Mouse (Mus musculus) cerebellum, postnatal 4 days (tissue): ENCODE results near the gene Gm20388.

ENCODE experiments used
- DNase-seq, 2 experiments: peaks; one replicate each; pipeline ENCODE4 v3.0.0; 2022; ENCODE audit warnings: low spot score in 2 of 2, mixed read lengths in 1 of 2

The Gm20388 gene

DNA sequence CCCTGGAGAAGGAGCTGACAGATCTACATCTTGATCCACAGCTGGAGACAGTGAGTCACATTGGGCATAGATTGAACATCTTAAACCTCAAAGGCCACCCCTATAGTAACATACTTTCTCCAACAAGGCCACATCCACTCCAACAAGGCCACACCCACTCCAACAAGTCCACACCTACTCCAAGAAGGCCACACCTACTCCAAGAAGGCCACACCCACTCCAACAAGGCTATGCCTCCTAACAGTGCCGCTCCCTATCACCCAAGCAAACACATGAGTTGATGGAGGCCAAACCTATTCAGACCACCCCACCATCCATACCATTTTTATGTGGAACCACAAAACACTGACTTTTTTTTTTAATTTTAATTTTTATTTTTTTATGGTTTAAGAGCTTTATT, 3756.2 kb downstream of the Gm20388 start:
- no peak for DNase-seq

GRCm38 (mm10) chr8:123668681-123669080, 3758.0 kb downstream of the Gm20388 start:
- no peak for DNase-seq

DNA sequence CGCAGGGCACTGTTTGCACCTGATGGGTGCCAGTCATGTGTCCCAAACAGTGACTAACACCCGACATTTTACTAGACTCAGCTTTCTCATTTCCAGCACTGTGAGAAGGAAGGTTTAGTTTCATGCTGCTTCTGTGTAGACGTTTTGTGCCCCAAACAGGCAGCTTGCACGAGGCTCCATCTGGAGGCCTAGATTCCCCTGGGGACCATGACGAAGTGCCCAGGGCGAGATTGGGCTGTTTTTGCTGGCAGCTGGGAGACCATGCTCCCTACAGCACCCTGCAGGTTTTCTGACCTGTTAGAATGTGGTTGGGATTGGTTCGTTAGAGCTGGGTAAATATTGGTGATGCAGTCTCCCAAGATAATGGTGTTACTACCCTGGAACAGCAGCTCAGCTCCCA, 3760.1 kb downstream of the Gm20388 start:
- DNase-seq: no peak

GRCm38 (mm10) chr8:123671454-123671853, 3760.8 kb downstream of the Gm20388 start:
- DNase-seq: no peak

DNA sequence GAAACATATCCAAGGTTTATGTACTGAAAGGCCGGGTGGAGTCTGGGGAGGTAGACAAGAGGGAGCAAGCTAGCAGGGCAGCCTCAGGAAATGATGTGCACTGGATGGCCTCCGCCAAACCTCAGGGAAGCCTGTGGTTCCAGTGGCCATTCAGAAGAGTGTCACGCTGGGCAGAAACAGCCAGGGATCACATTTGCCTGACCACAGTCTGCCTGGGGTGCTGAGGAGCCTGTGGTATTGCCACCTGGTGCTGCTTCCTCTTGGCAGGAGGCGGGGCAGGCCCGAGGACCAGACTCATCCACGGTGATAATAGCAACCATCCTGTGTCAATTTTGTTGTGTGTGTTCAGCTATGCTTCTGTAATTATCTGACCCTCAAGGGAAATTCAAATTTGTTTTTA, 3762.0 kb downstream of the Gm20388 start:
- no peak for DNase-seq

DNA sequence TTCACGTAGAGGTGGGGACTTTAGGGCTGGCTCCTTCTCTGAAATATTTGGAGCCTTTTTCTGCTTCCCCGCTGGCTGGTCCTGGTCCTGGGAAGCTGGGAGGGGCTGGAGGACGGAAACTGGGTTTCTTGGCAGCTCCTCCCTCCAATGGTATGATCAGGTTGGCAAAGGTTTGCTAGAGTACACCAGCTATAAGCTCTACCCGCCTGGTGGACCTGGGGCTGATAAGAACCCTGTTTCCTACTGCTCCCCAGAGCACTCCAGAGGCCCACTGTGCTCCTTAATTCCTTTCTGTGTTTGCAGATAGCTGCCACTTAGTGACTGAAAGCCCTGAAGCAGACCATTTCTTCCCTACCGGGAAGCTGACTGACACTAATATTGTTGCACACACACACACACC, 3765.0 kb downstream of the Gm20388 start:
- DNase-seq: no peak

- DNase-seq: no peak
These were observed 3767.7 kb downstream of the Gm20388 start for GRCm38 (mm10) chr8:123678390-123678789.

DNA sequence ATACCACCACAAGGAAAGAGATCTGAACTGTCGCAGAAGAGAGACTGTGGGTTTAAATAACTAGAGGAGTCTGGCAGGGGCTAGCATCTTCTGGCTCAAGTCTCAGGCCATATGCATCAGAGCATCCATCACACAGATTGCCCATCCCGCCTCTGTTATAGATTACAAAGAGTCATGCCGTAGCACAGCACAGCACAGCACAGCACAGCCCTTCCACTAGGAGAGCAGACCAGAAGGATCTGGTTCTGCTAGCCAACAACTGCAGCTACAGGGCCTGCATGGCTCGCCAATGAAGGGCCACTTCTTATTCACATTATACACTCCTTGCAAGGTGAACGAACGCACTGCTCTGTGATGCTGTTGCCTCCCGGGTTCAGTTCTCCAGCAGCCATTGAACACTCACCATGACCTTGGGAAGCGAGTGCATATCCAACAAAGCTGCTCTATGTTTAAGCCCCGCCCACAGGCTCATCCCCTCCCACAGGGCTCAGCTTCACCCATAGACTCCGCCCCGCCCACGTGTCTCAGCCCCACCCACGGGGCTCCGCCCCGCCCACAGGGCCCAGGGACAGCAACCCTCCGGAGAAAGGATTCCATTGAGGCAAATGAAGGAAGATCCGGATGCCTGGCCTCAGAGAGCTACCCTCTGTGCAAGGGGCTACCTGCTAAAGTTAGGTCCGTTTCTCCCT, 3771.6 kb downstream of the Gm20388 start:
- DNase-seq: no peak

- DNase-seq: no peak
These were observed 3772.7 kb downstream of the Gm20388 start for GRCm38 (mm10) chr8:123683321-123683720.

- DNase-seq: no peak
These were observed 3774.2 kb downstream of the Gm20388 start for GRCm38 (mm10) chr8:123684806-123685205.

DNA sequence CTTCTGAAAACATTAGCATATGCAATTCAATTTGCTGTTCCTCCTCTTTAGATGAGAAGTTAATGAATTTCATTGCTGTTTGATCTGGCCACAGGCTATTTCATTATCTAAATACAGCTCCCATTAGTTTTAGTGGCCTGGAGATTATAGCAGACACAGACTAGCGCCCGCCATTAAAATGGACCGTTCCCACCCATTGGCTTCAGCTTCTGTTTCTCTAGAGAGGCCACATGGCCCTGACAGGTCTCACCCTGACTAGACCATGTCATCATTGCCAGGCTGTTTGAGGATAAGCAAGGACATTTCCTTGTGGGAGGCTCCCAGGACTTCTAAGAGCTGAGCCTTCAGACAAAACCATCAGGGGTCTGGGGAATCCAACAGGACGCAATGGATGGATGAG, 3774.8 kb downstream of the Gm20388 start:
- no peak for DNase-seq

DNA sequence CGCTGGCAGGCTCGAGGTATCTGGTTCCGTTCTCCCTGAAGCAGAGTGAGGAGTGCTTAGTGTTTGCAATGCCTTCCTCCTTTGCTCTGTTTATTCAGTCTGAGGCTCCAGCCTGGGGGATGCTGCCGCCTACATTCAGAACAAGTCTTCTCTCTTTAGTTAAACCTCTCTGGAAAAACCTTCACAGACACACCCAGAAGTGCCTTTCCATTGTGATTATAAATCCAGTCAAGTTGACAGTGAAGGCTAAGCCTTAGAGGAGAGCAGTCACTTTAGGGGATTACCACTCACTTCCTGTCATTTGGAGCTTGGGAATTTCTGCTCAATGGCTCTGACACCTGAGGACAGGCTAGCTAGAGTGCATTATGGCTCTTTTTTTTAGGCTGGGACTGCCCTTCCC, 3777.2 kb downstream of the Gm20388 start:
- DNase-seq: no peak

DNA sequence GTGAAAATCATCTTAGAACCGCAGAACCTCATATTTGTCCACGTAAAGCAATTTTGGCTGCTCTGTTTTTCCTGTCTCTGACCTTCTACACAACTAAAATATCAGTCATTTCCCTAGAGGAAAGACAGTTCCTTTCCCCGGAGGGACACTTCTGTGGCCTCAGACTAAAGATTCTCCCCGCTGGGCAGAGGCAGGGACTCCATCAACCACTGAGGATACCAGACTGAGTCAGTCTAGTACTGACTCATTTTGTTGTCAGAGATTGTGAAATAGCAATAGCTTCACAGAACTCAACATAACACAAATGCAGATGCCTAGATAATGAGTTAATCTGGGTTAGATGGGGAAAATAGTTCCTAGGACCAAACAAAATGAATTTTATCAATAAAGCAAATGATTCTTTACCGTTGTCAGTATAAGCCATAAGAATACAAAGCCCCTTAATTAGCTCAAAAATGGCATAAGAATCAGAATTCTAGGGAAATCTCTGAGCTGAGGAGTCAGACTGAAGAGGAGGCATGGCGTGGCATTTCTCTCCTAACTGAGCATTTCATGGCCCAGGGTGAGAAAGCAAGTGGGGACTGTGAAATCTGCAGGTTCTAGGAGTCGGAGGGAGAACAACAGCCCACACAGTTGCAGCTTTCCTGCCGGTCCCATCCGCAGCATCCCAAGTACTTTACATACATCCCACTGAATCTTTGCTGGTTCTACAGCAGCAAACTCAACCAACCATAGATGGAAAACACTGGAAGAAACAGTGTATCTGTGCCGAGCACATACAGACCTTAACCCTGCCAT, 3781.7 kb downstream of the Gm20388 start:
- no peak for DNase-seq

GRCm38 (mm10) chr8:123696167-123696566, 3785.5 kb downstream of the Gm20388 start:
- DNase-seq: no peak

GRCm38 (mm10) chr8:123697329-123697728, 3786.7 kb downstream of the Gm20388 start:
- no peak for DNase-seq

- no peak for DNase-seq
These were observed 3789.9 kb downstream of the Gm20388 start for GRCm38 (mm10) chr8:123700399-123701070.

DNA sequence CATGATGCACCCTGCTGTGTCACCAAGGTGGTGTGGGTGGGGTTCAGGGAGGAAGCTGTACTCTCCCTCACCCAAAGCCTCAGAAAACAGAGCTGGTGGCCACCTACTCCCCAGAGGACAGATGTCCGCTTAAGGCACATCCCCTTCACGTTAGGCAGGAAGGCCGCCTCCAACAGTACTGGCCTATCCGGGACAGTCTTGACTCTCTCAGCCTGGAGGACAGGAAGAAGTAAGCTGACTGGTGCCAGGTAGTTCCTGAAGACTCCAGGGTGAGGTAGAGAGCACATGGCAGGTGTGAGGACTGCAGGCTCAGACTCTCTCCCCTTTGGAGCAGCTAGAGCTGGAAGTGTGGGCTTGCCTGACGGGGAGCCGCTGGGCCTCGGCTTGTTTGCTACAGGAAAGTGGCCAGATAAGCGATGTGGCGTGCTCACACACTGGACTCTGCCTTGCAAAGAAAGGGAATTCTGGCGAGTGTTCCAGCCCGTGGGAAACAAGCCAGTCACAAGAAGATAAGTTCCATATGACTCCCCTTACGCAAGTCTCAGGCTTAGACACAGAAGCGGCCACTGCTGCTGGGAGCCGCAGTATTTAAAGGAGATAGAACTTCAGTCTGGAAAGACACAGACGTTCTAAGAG, 3791.4 kb downstream of the Gm20388 start:
- no peak for DNase-seq

DNA sequence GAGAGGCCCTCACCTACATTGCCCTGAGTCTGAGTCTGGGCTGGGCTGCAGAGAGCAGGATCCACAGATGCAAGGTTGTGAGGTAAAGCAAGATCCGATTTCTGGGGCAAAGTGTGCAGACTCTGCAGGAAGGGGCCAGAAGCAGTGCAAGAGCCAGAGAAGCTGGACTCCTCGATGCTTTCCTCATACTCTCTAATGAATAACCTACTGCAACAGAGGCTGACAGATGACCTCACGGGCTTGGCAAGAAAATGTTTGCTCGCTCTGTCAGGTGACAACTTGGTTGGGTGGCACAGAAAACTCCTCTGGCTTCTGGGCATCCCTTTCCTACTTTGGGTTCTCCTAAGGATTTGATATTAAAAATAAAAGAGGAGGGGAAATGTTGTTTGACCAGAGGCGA, 3794.7 kb downstream of the Gm20388 start:
- DNase-seq: no peak

DNA sequence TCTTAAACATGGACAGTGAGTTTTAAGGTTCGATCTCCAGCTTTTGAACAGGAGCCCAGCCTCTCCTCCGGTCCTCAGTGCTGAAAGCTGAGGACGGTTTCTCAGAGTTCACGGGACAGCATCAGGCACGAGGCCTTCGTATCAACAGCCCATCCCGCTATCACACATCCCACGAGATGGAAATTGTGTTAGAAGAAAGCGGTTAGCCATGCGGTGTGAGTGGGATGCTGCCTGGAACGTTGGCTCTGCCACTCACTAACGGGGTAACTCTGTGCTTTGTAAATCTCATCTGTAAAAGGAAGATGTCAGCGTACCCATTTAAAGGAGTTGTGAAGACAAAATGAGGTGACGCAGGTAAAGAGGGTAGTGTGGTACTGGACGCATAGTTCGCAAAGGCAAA, 3796.5 kb downstream of the Gm20388 start:
- no peak for DNase-seq

DNA sequence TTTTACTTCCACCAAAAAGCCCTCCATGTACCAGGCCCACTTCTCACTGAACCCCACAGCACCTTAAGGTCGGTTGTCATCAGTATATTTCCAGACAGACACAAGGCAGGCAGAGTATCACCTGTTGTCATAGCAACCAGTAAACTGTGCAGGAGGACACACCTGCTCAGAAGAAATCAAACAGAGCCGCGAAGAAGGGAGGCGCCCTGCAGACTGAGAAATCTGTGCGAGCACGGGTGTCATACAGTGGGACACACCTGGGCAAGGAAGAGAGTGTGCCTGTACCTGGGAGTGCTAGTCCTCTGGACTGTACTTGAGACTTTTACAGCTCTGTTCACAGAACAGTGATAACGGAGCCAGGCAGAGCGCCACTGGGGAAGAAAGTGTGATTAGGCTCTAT, 3798.1 kb downstream of the Gm20388 start:
- no peak for DNase-seq

DNA sequence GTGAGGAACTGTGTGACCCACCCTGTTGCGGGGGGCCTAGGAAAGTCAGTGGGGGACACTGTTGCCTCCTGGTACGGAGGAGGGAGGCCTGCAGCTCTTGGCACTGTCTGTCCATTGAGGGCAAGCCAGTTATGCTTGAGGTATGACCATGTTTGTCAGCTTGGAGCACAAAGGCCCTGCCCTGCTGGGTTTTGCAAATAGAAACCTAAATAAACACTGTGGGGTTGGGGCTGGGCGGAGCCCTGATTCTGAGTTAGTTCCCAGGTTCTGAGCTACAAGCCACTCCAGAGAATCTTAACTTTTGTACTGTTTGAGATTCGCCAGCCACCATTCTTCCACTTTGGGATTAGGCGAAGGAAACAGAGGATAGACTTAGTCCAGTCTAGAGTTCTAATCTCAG, 3799.7 kb downstream of the Gm20388 start:
- DNase-seq: no peak

GRCm38 (mm10) chr8:123714451-123714850, 3803.8 kb downstream of the Gm20388 start:
- no peak for DNase-seq
